Mouse (Mus musculus) heart, postnatal 0 days (tissue): ENCODE measurements around the gene Terb2. TPM values are rescaled to one million over a fixed set of nuclear protein-coding genes. Genes with fewer than 3 reads are reported as not detected.

Experiments
- ATAC-seq: fragments of 200-750 bp; cut with Nextera tagmentation; 2 replicates; pipeline ENCODE4 v1.8.0; 2017; ENCODE audit warnings: low read depth, moderate number of reproducible peaks, moderate library complexity; ENCODE audit not compliant: insufficient read depth
- DNase-seq: peaks from one replicate; pipeline ENCODE4 v3.0.0-alpha.2; 2016; ENCODE audit warnings: low spot score
- H3K27ac ChIP-seq: fragments of 300-500 bp; sonication (generic); 2 replicates; pipeline ENCODE4 v1.5.1; 2014; ENCODE audit warnings: low read depth, mild to moderate bottlenecking
- H3K27me3 ChIP-seq: fragments of 300-500 bp; sonication (generic); 2 replicates; pipeline ENCODE4 v1.6.1; 2014; ENCODE audit warnings: low read length, mixed read lengths; ENCODE audit not compliant: control insufficient read depth, insufficient read depth
- H3K36me3 ChIP-seq: fragments of 300-500 bp; sonication (generic); replicated peaks from 2 replicates; pipeline ENCODE4 v1.6.1; 2014; ENCODE audit warnings: low read length, mixed read lengths; ENCODE audit not compliant: control insufficient read depth, insufficient read depth
- H3K4me1 ChIP-seq: fragments of 300-500 bp; sonication (generic); 2 replicates; pipeline ENCODE4 v1.6.1; 2014; ENCODE audit warnings: antibody characterized with exemption; ENCODE audit not compliant: control insufficient read depth, insufficient read depth
- H3K4me2 ChIP-seq: fragments of 300-500 bp; sonication (generic); 2 replicates; pipeline ENCODE4 v1.6.1; 2014; ENCODE audit warnings: low read depth, mild to moderate bottlenecking, low read length, moderate library complexity
- H3K4me3 ChIP-seq: fragments of 300-500 bp; sonication (generic); 2 replicates; pipeline ENCODE4 v1.5.1; 2014; ENCODE audit warnings: low read depth, low read length
- H3K9ac ChIP-seq: fragments of 300-500 bp; sonication (generic); replicated peaks from 2 replicates; pipeline ENCODE4 v1.6.1; 2014; ENCODE audit warnings: low read depth, low read length, mixed read lengths
- H3K9me3 ChIP-seq: fragments of 300-500 bp; sonication (generic); replicated peaks from 2 replicates; pipeline ENCODE4 v1.6.1; 2016; ENCODE audit warnings: low read length; ENCODE audit not compliant: control insufficient read depth
- CTCF ChIP-seq: IDR thresholded peaks from 2 replicates; pipeline ENCODE4 v1.5.1; 2016; ENCODE audit warnings: antibody characterized with exemption, control low read depth, low read depth
- EP300 ChIP-seq: IDR thresholded peaks from 2 replicates; pipeline ENCODE4 v1.6.1; 2016; ENCODE audit warnings: antibody characterized with exemption, low read depth
- WGBS: fragments of 180-500 bp; shearing (Covaris S2); extraction: QIAGEN DNeasy Blood & Tissue Kit; methylation state at CpG from one replicate; pipeline ENCODE4 v1.1.7; 2014; 5-methylcytosine and 5-hydroxymethylcytosine counted together
- polyA plus RNA-seq: library from polyadenylated mRNA; unstranded; fragments of >200 nt; fragmentation: Nextera tagmentation; extraction: Ambion mirVana; gene quantifications from 2 replicates; pipeline ENCODE4 v1.2.1, GENCODE M21; 2015
- total RNA-seq: library from RNA; depleted of rRNA; stranded (reverse); fragments of >200 nt; gene quantifications from 2 replicates; pipeline ENCODE4 v1.2.3, GENCODE M21; 2014; ENCODE audit warnings: low replicate concordance

Terb2 gene
- total and polyA plus RNA-seq, 2 experiments from 2014 or later, result not detected

GRCm38 (mm10) chr2:122233759-122234557 is 47.9 kb downstream of the Terb2 start:
- TF ChIP-seq CTCF (no peak), EP300 (no peak)
- Histone ChIP-seq H3K4me3 (peak overlapping the region; percentile 76), H3K9ac (peak overlapping the region; percentile 80), H3K9me3 (no peaks in the 10 kb centered on the region), H3K4me2 (peak overlapping the region; percentile 75), H3K4me1 (peaks cover 11% of the 10 kb centered on the region; the same call in 1 of the 2 replicates), H3K27ac (peak overlapping the region; percentile 88), H3K27me3 (no peaks in the 10 kb centered on the region), H3K36me3 (no peaks in the 10 kb centered on the region)
- DNase-seq (peak; percentile 28), ATAC-seq (peak; percentile 7; the same call in 1 of the 2 replicates)
- 4% methylated on average over 26 of the region's 26 CpGs for WGBS

- Histone ChIP-seq H3K9me3 (no peaks in the 10 kb centered on the region), H3K4me2 (peak within 1 kb of the TSS; percentile 75), H3K27me3 (no peaks in the 10 kb centered on the region), H3K4me1 (peaks cover 11% of the 10 kb centered on the region; the same call in 1 of the 2 replicates), H3K4me3 (peak within 1 kb of the TSS; percentile 76), H3K27ac (peak within 1 kb of the TSS; percentile 88), H3K36me3 (no peaks in the 10 kb centered on the region), H3K9ac (peak within 1 kb of the TSS; percentile 80)
- ATAC-seq, result peak; percentile 92
- TF ChIP-seq CTCF, result no peak
- no peak for TF ChIP-seq EP300
- 0% methylated on average over 34 of the region's 35 CpGs for WGBS
- DNase-seq, result peak; percentile 89
Observed at GRCm38 (mm10) chr2:122234611-122235288, 48.7 kb downstream of the Terb2 start, which contains the start of gene Sord. Sord (plus strand) TSS chr2:122234749.

- no peak for DNase-seq
- WGBS, result 55% methylated on average over 2 of the region's 2 CpGs
- TF ChIP-seq EP300 (no peak), CTCF (no peak)
- Histone ChIP-seq H3K4me2 (peak overlapping the region; percentile 75), H3K27ac (no peak overlapping the region; the same call in 1 of the 2 replicates), H3K4me1 (peaks cover 11% of the 10 kb centered on the region; the same call in 1 of the 2 replicates), H3K36me3 (no peaks in the 10 kb centered on the region), H3K9me3 (no peaks in the 10 kb centered on the region), H3K27me3 (no peaks in the 10 kb centered on the region), H3K4me3 (peak overlapping the region; percentile 76), H3K9ac (no peak overlapping the region)
- ATAC-seq, result no peak
Observed at GRCm38 (mm10) chr2:122235425-122235824, 49.4 kb downstream of the Terb2 start.

- TF ChIP-seq CTCF (no peak), EP300 (no peak)
- H3K9me3 ChIP-seq, result no peaks in the 10 kb centered on the region
- H3K9ac ChIP-seq, result no peak overlapping the region
- no peak overlapping the region for H3K4me2 ChIP-seq
- peaks cover 11% of the 10 kb centered on the region; the same call in 1 of the 2 replicates for H3K4me1 ChIP-seq
- ATAC-seq (no peak), DNase-seq (no peak)
- H3K36me3 ChIP-seq, result no peaks in the 10 kb centered on the region
- H3K27me3 ChIP-seq, result no peaks in the 10 kb centered on the region
- no peak overlapping the region for H3K4me3 ChIP-seq
- H3K27ac ChIP-seq, result no peak overlapping the region
Observed at GRCm38 (mm10) chr2:122236321-122236720, 50.2 kb downstream of the Terb2 start.

GRCm38 (mm10) chr2:122237891-122238470 is 51.9 kb downstream of the Terb2 start:
- no peak for ATAC-seq
- WGBS, result 73% methylated on average over 2 of the region's 2 CpGs

More at GRCm38 (mm10) chr2:122237891-122238470, 51.9 kb downstream of the Terb2 start:
- no peaks in the 10 kb centered on the region for H3K27me3 ChIP-seq
- no peak overlapping the region for H3K4me3 ChIP-seq
- H3K4me2 ChIP-seq, result no peak overlapping the region
- no peak overlapping the region for H3K27ac ChIP-seq
- TF ChIP-seq EP300 (no peak), CTCF (no peak)
- H3K9ac ChIP-seq, result no peak overlapping the region
- no peak for DNase-seq
- H3K4me1 ChIP-seq, result peaks cover 11% of the 10 kb centered on the region; the same call in 1 of the 2 replicates
- H3K36me3 ChIP-seq, result no peaks in the 10 kb centered on the region
- no peaks in the 10 kb centered on the region for H3K9me3 ChIP-seq
